Mouse (Mus musculus) lung, embryonic 16.5 days (tissue): ENCODE measurements around the gene Psmb11. TPM values are rescaled to one million over a fixed set of nuclear protein-coding genes. Genes with fewer than 3 reads are reported as not detected.

Source experiments
- ATAC-seq: fragments of 200-750 bp; cut with Nextera tagmentation; 2 replicates; pipeline ENCODE4 v1.8.0; 2017; ENCODE audit warnings: low read depth, mild to moderate bottlenecking, moderate library complexity
- H3K27ac ChIP-seq: fragments of 300-500 bp; sonication (generic); 2 replicates; pipeline ENCODE4 v1.5.1; 2014; ENCODE audit warnings: mild to moderate bottlenecking, control low read depth, low read length
- H3K27me3 ChIP-seq: fragments of 300-500 bp; sonication (generic); 2 replicates; pipeline ENCODE4 v1.6.1; 2014; ENCODE audit warnings: low read depth, low read length, mixed read lengths; ENCODE audit not compliant: control insufficient read depth, insufficient read depth
- H3K36me3 ChIP-seq: fragments of 300-500 bp; sonication (generic); 2 replicates; pipeline ENCODE4 v1.6.1; 2014; ENCODE audit warnings: low read length; ENCODE audit not compliant: control insufficient read depth, insufficient read depth
- H3K4me1 ChIP-seq: fragments of 300-500 bp; sonication (generic); replicated peaks from 2 replicates; pipeline ENCODE4 v1.6.1; 2014; ENCODE audit warnings: low read length, mixed read lengths; ENCODE audit not compliant: control insufficient read depth, insufficient read depth
- H3K4me2 ChIP-seq: fragments of 300-500 bp; sonication (generic); 2 replicates; pipeline ENCODE4 v1.6.1; 2014; ENCODE audit warnings: low read depth, low read length, control low read depth
- H3K4me3 ChIP-seq: fragments of 300-500 bp; sonication (generic); 2 replicates; pipeline ENCODE4 v1.5.1; 2014; ENCODE audit warnings: mild to moderate bottlenecking, low read length, control low read depth
- H3K9ac ChIP-seq: fragments of 300-500 bp; sonication (generic); 2 replicates; pipeline ENCODE4 v1.6.1; 2014; ENCODE audit warnings: low read length, control low read depth
- H3K9me3 ChIP-seq: fragments of 300-500 bp; sonication (generic); 2 replicates; pipeline ENCODE4 v1.6.1; 2016; ENCODE audit warnings: low read length; ENCODE audit not compliant: control insufficient read depth
- WGBS: fragments of 180-500 bp; shearing (Covaris S2); extraction: QIAGEN DNeasy Blood & Tissue Kit; methylation state at CpG from one replicate; pipeline ENCODE4 v1.1.7; 2014; 5-methylcytosine and 5-hydroxymethylcytosine counted together
- polyA plus RNA-seq: library from polyadenylated mRNA; unstranded; fragments of >200 nt; fragmentation: Nextera tagmentation; extraction: Ambion mirVana; gene quantifications from 2 replicates; pipeline ENCODE4 v1.2.1, GENCODE M21; 2015

Psmb11 gene
- polyA plus RNA-seq, 1 experiment from 2014 or later, result 1.2 TPM

DNA sequence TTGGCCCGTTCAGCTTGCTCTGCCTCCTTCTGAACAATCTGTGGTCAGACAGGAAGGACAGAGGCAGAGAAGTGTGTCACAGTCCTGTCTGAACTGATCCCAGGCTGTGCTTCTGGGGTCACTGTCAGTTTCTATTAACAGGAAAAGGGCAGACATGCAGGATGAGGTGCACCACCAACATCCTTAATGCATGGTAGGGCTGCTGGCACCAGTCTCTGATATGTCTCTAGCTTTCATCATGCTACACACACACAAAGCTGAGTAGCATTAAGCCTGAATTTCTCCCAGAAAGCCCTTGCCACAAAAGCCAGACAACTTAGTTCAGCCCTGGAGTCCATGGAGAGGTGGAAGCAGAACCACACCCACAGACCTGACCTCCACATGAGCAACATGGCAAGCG lies 21.8 kb downstream of the Psmb11 start:
- Histone ChIP-seq H3K27me3 (no peaks in the 10 kb centered on the region), H3K4me1 (peaks cover 10% of the 10 kb centered on the region), H3K4me3 (no peak overlapping the region), H3K27ac (no peak overlapping the region), H3K36me3 (peaks cover 42% of the 10 kb centered on the region), H3K9me3 (no peaks in the 10 kb centered on the region), H3K9ac (no peak overlapping the region), H3K4me2 (no peak overlapping the region)
- WGBS, result 86% methylated on average over 2 of the region's 2 CpGs
- ATAC-seq, result no peak

DNA sequence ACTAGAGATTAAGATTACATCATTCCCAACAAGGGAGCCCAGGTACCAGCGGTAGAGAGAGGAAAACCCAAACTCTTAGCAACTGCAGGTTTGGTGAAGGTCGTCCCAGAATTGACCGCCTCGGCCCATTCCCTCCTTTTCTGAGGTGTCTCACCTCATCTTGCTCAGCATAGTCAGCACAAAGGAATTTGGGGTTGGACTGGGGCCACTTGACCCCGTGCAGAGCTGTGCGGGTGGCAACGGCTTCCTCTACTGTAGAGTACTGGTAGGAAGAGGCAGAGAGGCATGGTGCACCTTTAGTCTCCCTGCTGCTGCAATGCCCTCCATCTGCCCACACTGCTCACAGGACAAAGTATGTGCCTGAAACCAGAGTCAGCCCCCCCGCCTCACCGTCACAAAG lies 23.1 kb downstream of the Psmb11 start:
- Histone ChIP-seq H3K27ac (no peak overlapping the region), H3K4me1 (peaks cover 10% of the 10 kb centered on the region), H3K9me3 (no peaks in the 10 kb centered on the region), H3K27me3 (no peaks in the 10 kb centered on the region), H3K9ac (no peak overlapping the region), H3K36me3 (peaks cover 46% of the 10 kb centered on the region), H3K4me2 (no peak overlapping the region), H3K4me3 (no peak overlapping the region)
- ATAC-seq, result no peak
- 75% methylated on average over 9 of the region's 9 CpGs for WGBS

DNA sequence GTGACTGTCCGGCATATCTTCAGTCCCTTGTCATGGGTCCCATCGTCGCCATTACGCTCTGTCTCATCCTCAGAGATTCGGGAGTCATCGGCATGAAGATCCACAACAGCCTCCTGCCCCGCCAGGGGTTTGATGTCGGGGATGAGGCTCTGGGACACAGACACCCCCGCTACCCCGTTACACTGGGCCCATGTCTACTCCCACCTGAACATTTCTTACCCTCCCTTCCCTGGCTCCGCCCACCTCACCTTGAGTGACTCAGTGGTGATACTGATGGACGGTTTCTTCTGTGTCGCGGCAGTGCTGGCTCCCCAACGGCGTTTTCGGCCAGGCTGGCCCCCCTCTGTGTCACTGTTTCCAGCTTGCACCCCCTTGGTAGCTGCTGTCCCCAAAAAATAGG lies 25.2 kb downstream of the Psmb11 start:
- no peaks in the 10 kb centered on the region for H3K27me3 ChIP-seq
- peaks cover 60% of the 10 kb centered on the region for H3K36me3 ChIP-seq
- H3K27ac ChIP-seq, result no peak overlapping the region
- no peak overlapping the region for H3K4me2 ChIP-seq
- no peak overlapping the region for H3K4me3 ChIP-seq
- no peaks in the 10 kb centered on the region for H3K9me3 ChIP-seq
- ATAC-seq, result no peak
- no peak overlapping the region for H3K9ac ChIP-seq
- 89% methylated on average over 17 of the region's 17 CpGs for WGBS
- peaks cover 5% of the 10 kb centered on the region for H3K4me1 ChIP-seq

DNA sequence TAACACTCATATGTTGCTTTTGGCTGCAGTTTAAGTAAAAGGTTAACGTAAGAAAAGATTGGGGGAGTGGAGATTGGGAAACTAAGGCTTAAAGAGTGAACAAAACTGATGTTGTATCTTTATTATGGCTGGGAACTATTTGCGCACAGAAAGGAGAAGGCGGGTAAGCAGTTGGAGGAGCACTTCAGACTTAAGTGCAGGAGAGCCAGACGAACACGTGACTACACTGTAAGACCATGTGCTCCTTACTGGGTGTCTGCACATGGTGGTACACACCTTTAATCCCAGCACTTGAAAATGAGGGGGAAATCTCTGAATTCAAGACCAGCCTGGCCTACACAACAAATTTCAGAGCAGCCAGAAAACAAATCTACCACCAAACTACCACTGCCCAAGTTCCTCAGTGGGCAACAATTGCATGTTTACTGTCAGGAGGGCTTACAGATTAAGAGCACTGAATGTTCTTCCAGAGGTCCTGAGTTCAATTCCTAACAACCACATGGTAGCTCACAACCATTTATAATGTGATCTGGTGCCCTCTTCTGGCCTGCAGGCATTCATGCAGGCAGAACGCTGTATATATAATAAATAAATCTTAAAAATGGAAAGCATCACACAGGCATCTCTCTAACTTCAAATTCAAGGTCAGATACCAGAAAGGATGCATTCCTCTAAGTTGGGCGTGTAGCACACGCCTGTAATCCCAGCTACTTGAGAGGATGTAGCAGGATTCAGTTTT lies 25.8 kb downstream of the Psmb11 start:
- ATAC-seq, result 0 out of 2 replicates have a peak, but pooled peaks have one; percentile 30
- Histone ChIP-seq H3K36me3 (peaks cover 63% of the 10 kb centered on the region), H3K9me3 (no peaks in the 10 kb centered on the region), H3K27me3 (no peaks in the 10 kb centered on the region), H3K4me2 (no peak overlapping the region), H3K4me3 (no peak overlapping the region), H3K4me1 (peaks cover 5% of the 10 kb centered on the region), H3K27ac (no peak overlapping the region), H3K9ac (no peak overlapping the region)
- WGBS, result 65% methylated on average over 8 of the region's 8 CpGs

DNA sequence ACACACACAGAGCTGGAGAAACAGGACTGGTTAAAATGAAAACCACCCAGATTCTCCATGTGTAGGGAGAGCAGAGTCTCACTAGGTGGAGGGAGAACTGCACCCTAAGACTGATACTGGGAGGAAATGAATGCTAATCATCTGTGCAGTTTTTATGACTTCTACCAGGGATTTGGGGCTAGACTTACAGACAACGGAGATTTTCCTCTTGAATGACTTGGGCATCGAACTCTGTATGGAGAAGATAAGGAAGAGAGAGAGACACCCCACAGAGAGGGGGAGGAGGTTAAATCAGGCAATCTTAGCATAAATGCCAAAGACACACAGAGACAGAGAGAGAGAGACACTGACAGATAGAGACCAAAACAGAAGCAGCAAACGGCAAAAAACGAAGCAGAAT lies 26.7 kb downstream of the Psmb11 start:
- ATAC-seq, result no peak
- no peaks in the 10 kb centered on the region for H3K9me3 ChIP-seq
- no peak overlapping the region for H3K27ac ChIP-seq
- H3K4me2 ChIP-seq, result no peak overlapping the region
- no peak overlapping the region for H3K4me3 ChIP-seq
- H3K4me1 ChIP-seq, result peaks cover 14% of the 10 kb centered on the region
- no peaks in the 10 kb centered on the region for H3K27me3 ChIP-seq
- peaks cover 63% of the 10 kb centered on the region for H3K36me3 ChIP-seq
- H3K9ac ChIP-seq, result no peak overlapping the region
- 71% methylated on average over 4 of the region's 4 CpGs for WGBS

DNA sequence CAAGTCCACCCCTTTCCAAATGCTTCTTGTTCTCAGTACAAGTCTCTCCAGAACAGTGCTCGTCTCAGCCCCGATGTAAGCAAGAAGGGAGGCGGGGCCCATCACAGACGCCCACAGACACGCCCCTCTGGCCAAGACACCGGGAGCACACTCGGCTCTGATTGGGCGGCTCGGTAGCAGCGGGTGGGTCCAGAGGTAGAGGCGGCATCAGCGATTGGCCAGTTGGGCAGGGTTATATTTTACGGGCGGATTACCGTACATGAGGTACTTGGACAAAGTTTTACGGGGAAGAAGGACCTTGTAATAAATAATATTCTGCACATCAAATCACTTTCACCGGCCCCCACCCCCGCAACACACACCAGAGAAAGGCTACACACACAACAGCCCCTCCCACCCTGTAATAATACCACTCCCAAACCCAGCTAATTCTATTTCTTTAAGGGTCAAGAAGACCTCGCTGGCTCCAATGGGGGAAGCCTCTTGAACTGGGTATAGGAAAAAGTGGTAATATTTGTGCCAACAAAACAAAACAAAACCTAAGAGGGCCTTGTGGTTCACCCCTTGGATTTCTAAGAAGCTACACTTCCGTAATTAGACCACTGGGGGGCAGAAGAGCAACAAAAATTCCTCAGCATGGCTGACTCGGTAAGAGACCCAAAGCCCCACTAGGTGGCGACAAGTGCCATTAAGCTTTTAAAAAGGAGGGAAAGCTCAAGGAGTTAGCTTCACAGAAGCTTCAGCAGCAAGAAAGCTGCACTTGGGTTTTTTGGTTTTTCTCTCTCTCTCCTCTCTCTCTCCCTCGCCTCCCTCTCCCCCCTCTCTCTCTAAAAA lies 29.6 kb downstream of the Psmb11 start:
- no peaks in the 10 kb centered on the region for H3K9me3 ChIP-seq
- H3K4me1 ChIP-seq, result peaks cover 21% of the 10 kb centered on the region
- 57% methylated on average over 23 of the region's 23 CpGs for WGBS
- H3K9ac ChIP-seq, result no peak overlapping the region
- no peak overlapping the region for H3K4me2 ChIP-seq
- no peaks in the 10 kb centered on the region for H3K27me3 ChIP-seq
- peaks cover 39% of the 10 kb centered on the region for H3K36me3 ChIP-seq
- no peak overlapping the region for H3K27ac ChIP-seq
- no peak overlapping the region for H3K4me3 ChIP-seq
- peak; percentile 44; the same call in 1 of the 2 replicates for ATAC-seq

DNA sequence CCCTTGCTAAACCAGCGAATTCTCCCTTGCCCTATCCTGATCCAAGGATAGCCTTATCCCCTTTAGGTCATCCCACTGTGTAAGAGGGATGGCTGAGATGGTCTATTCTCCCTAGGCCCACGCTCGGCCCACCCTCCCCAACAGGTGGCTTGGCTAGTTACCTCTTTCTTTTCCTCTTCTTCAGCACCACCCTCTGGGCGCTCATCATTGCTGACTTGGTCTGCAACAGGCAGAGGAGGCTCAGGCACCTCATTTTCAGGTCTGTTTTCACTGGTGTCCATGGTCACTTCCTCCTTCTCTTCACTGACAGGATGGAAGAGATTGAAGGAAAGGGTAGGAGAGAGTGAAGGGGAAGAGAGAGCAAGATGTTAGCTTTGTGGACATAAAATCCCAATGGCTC lies 30.3 kb downstream of the Psmb11 start:
- peaks cover 20% of the 10 kb centered on the region for H3K4me1 ChIP-seq
- no peak for ATAC-seq
- H3K27me3 ChIP-seq, result no peaks in the 10 kb centered on the region
- peak overlapping the region; percentile 37; the same call in 1 of the 2 replicates for H3K27ac ChIP-seq
- 64% methylated on average over 4 of the region's 4 CpGs for WGBS
- H3K36me3 ChIP-seq, result peaks cover 39% of the 10 kb centered on the region
- no peak overlapping the region for H3K4me3 ChIP-seq
- H3K9me3 ChIP-seq, result no peaks in the 10 kb centered on the region
- H3K9ac ChIP-seq, result no peak overlapping the region
- no peak overlapping the region for H3K4me2 ChIP-seq

DNA sequence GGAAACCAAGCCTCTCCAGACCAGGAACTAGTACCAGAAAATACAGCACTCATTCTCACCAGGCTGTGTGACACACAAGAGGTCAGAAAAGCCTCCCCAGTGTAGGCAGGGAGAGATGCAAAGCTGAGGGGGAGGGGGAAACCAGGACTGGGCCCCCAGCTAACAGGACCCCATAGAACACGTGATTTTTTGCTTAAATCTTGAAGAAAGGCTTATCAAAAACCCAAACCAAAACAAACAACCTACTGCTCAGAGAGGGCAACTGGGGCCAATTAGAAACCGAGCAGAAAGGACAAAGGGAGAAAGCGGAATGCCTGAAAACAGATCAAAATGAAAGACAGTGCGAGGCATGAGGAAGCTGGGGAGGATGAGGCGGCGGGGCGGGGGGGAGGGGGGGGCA lies 31.6 kb downstream of the Psmb11 start:
- Histone ChIP-seq H3K4me3 (peak overlapping the region; percentile 64), H3K4me2 (peak overlapping the region; percentile 81), H3K27me3 (no peaks in the 10 kb centered on the region), H3K9me3 (no peaks in the 10 kb centered on the region), H3K27ac (peak overlapping the region; percentile 58), H3K36me3 (peaks cover 41% of the 10 kb centered on the region), H3K9ac (peak overlapping the region; percentile 81), H3K4me1 (peaks cover 18% of the 10 kb centered on the region)
- no peak for ATAC-seq
- 0% methylated on average over 7 of the region's 7 CpGs for WGBS

DNA sequence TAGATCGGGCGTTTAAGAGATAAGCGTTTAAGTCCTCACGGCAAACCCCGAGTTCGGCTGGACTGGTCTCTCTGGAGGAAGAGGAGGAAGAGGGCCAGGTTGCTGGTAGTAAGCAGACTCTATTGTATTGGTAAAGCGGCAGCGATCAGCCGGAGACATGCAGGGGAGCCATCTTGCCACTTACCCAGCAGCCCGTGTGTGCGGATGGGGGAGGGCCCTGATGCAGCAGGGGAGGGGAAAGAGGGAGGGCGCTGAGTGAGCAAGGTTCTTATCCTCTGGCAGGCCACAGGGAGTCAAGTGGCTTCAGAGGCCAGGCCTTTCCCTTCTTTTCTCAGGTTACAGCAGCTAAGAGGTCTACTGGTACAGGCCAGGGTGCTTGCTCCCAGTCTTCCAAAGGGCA lies 32.3 kb downstream of the Psmb11 start:
- 0% methylated on average over 12 of the region's 12 CpGs for WGBS
- peak overlapping the region; percentile 58 for H3K27ac ChIP-seq
- H3K9me3 ChIP-seq, result no peaks in the 10 kb centered on the region
- no peaks in the 10 kb centered on the region for H3K27me3 ChIP-seq
- peaks cover 18% of the 10 kb centered on the region for H3K4me1 ChIP-seq
- H3K4me2 ChIP-seq, result peak overlapping the region; percentile 81
- peak; percentile 92 for ATAC-seq
- peak overlapping the region; percentile 64 for H3K4me3 ChIP-seq
- peaks cover 45% of the 10 kb centered on the region for H3K36me3 ChIP-seq
- peak overlapping the region; percentile 81 for H3K9ac ChIP-seq
